Mouse (Mus musculus): ENCODE data around the gene Fam129a.

The Fam129a gene

DNA sequence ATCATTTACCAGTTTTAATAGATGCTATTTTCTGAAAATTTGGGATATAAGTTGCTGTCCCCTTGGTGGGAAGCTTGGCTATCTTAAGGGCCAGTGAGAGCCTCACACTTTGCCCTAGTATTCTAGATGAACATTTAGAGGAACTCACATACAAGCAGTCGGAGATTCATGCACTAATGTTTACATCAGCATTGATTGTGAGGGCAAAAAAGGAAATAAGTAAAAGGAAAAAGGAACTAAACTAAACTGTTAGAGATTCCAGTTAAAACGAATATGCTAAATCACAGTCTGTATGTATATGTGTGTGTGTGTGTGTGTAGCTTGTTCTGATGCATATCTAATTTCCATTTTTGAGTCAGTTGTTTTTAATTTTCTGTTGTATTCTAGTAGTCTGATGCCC lies 54.7 kb downstream of the Fam129a start:
- DNase-seq (ENCODE audit: low read depth) = no peak

- no peak for DNase-seq (ENCODE audit: low read depth)
These were observed 55.6 kb downstream of the Fam129a start for GRCm38 (mm10) chr1:151626631-151627030.

- no peak for DNase-seq (ENCODE audit: low read depth)
These were observed 56.2 kb downstream of the Fam129a start for GRCm38 (mm10) chr1:151627141-151627540.

GRCm38 (mm10) chr1:151629591-151630250 lies 58.7 kb downstream of the Fam129a start:
- DNase-seq (ENCODE audit: low read depth) = no peak

GRCm38 (mm10) chr1:151630251-151630628 lies 59.3 kb downstream of the Fam129a start:
- no peak for DNase-seq (ENCODE audit: low read depth)

GRCm38 (mm10) chr1:151631061-151631460 lies 60.1 kb downstream of the Fam129a start:
- DNase-seq (ENCODE audit: low read depth) = no peak

- no peak for DNase-seq (ENCODE audit: low read depth)
These were observed 60.8 kb downstream of the Fam129a start for GRCm38 (mm10) chr1:151631703-151632294.

- no peak for DNase-seq (ENCODE audit: low read depth)
These were observed 61.8 kb downstream of the Fam129a start for GRCm38 (mm10) chr1:151632567-151633356.

GRCm38 (mm10) chr1:151636637-151637036 lies 65.7 kb downstream of the Fam129a start:
- DNase-seq (ENCODE audit: low read depth) = no peak

DNA sequence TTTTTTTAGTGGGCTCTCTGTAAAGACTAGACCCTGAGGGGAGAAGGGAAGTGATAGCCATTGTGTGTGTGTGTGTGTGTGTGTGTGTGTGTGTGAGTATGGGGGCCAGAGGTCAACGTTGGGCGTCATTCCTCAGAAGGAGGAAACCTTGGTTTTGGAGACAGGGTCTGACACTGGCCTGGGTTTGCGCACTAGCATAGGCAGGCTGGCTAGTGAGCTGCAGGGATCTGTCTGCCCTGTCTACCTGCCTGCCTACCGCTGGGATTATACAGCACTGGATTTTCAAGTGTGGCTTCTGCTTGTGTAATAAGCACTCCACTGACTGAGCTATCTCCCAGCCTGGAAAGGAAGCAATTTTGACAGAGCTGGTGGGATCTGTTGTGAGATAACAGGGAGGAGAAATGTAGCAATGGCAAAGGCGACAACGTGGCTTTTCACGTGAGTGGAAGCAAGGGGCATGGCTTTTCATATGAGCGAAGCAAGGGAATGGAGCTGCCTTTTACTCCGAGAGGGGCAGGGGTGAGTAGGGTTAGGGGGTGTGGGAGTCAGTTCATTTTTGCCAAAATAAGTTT lies 66.5 kb downstream of the Fam129a start:
- DNase-seq (ENCODE audit: low read depth) = no peak

DNA sequence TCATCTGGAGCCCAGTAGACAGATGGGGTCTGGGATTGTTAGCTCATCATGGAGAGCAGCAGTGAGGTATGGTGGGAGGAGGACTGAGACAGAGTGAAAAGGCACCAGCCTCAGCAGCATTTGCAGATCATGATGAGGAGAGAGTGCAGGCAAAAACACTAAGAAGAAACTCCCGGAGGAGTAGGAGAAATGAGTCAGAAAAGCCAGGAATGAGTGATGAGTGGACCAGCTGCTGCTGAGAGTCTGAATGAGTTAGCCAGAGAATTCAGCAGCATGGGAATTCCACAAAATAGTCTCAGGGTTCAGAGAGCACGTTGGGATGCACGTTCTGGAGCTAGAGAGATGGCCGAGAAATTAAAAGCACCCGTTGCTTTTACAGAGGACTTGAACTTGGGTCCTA lies 67.4 kb downstream of the Fam129a start:
- DNase-seq (ENCODE audit: low read depth) = no peak

DNA sequence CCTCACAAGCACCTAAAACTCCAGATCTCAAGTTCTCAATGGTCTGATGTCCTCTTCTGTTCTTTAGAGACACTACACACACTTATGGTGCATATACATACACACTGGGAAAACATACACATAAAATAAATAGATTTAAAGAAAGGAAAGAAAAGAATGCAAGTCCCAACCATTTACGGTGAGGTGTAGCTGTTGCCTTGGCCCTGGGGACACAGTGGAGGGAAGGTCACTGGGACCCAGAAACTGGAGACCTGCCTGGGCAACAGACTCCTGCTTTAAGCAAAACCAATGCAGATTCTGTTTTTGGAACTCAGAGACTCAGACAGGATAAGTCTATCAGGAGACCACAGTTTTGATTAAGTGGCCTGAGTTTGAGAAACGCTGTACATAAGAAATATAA lies 67.8 kb downstream of the Fam129a start:
- no peak for DNase-seq (ENCODE audit: low read depth)

DNA sequence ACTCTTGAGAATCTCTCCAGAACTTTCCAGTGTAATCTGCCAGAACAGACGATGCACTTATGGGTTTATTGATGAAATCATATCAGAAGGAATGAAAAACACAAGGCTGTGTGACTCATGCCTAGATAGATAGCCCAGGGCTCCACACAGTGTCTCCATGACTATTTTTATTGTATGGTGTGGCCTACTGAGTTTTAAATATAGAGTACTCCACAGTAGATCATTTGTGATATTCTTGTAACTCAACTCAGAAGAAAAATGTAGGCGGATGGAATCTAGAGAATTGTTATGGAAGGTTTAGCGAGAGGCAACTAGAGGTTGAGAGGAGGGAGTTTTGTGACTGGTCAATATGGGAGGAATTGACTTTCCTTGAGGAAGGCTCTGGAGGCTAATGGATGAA lies 75.4 kb downstream of the Fam129a start:
- DNase-seq (ENCODE audit: low read depth) = no peak

- no peak for DNase-seq (ENCODE audit: low read depth)
These were observed 77.1 kb downstream of the Fam129a start for GRCm38 (mm10) chr1:151648099-151648498.

DNA sequence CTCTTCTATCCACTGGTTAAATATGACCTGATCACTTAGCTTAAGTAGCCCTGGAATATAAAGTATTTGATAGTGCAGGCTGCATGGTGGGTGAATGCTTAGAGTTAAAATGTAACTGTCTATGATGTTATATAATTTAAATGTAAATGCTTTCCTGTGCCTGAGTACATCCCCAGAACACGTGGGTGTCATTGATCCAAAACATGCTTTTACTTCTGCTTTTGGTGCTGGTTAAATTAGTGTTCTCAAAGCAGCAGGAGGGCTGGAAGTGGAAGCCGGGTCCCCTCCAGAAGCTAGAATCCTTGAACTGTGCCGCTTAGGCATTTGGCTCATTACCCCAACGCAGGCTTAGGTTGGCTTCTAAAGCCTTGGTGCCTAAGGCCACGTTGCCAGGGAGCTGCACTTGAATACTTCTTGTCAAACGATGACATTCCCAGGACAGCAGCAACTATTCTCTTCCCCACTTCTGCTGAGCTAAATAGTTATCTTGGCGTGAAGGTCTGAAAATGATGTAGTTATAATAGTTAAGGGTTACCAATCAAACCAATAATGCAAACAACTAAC lies 86.1 kb downstream of the Fam129a start:
- no peak for DNase-seq (ENCODE audit: low read depth)

- DNase-seq (ENCODE audit: low read depth) = no peak
These were observed 87.4 kb downstream of the Fam129a start for GRCm38 (mm10) chr1:151658291-151658830.

DNA sequence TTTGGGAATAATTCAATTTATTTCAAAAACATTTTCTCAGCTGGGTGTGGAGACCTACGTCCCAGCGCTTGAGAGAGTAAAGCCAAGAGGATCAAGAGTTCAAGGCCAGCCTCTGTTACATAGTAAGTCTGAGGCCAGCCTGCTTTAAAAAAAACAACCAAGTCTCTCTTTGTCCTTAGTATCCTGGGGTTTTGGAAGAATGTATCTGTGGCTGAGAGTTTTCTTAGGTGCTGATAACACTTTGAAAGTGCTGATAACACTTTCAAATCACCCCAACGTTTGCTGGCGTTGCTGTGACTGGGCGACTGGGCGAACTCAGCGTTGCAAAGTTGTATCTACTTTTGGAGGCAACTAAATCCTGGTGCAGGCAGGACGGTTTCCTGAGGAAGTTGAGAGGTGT lies 88.7 kb downstream of the Fam129a start:
- DNase-seq (ENCODE audit: low read depth) = no peak

DNA sequence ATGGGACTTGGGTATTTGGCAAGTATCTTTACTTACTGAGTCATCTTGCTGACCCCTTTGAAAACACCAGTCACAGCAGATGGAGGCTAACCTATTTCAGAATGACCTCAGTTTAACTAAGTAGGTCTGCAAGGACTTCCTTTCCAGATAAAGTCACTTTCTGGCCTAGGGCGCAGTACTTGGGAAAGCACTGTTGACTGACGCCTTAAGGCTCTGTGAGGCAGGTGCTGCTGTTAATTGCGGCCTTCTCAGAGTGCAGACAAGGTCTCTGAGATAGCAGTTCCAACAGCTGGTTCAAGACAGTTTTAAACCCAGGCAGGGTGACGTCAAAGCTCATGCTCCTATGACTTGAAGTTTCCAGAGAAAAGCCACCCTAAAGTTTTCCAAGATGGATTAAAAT lies 89.3 kb downstream of the Fam129a start:
- DNase-seq (ENCODE audit: low read depth) = no peak

DNA sequence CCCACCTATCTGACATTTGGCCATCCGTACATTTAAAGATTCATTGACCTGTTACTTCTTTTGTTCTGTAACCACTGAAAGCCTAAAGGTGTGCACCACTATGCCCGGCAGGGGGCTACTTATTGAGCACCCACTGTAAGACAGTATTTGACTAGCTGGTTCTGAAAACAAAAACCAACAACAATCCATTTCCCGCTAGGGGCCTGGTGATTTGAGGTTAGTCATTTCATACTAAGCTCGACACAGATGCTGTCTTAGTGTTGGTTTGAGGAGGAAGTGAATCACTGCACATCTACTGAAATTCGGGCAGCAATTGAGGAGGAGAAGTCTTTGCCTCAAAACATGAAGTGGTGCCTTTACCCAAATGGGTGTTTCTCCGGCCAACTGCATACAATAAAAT lies 89.9 kb downstream of the Fam129a start:
- DNase-seq (ENCODE audit: low read depth) = no peak

- no peak for DNase-seq (ENCODE audit: low read depth)
These were observed 90.9 kb downstream of the Fam129a start for GRCm38 (mm10) chr1:151661684-151662439.

GRCm38 (mm10) chr1:151662958-151663357 lies 92.0 kb downstream of the Fam129a start:
- DNase-seq (ENCODE audit: low read depth) = no peak

DNA sequence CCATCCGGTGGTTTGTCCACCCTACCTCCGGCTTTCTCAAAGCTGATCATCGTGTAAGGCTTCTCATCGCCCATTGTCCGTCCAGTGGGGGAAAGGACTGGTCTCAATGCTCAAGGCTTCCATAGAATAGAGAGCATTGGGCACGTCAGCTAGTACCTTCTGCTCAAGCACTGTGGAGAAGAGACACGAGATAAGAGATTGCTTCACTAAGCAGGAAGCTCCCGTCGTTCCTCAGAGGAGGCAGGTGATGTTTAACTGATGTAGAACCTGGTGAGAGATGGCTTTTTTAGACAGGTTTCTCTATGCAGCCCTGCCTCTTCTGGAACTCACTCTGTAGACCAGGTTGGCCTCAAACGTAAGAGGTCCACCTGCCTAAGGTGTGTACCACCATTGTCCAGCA lies 93.4 kb downstream of the Fam129a start:
- DNase-seq (ENCODE audit: low read depth) = no peak

Measured in fibroblast of lung, adult 2 months (primary cell).